Mouse (Mus musculus): ENCODE measurements around the gene Fam174a.

DNA sequence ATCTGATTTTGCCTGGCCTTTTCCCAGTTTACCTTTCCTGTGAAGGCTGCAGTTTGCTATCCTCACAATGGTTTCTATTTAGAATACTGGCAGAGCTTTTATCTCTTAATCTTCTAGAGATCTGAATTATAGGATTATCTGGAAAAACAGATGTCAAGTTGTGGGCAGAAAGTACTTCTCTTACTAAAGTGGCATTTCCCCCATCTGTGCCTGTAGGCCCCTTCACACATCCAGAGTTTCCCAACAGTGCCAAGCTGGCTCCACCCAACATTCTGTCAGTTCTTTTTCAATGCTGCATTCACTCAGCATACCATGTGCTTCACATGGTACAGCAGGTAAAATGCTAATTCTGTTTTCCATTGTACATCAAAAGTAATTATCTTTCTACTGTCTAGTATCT lies 28.8 kb downstream of the Fam174a start:
- TF ChIP-seq POLR2A (IDR thresholded peaks at IDR 0.05; ENCODE audit: low read depth, low read length) (no peak), CTCF (IDR thresholded peaks at IDR 0.05; ENCODE audit: extremely low read depth, insufficient read length, insufficient replicate concordance, low read depth, low read length) (no peak)
